Mouse (Mus musculus): ENCODE measurements around the gene Gpr65. TPM values are rescaled to one million over a fixed set of nuclear protein-coding genes. Genes with fewer than 3 reads are reported as not detected.
"Not testable (repeated sequence)": the region's sequence is repeated elsewhere in the genome, so short reads cannot be mapped to it uniquely, and the experiment has no call there.

Gene Gpr65
- 3.1 and 4.4 TPM in 2 replicates for polyA plus RNA-seq (2015; fragmentation: Nextera tagmentation; extraction: Ambion mirVana)

GRCm38 (mm10) chr12:98268441-98269369 is at the start of gene Gpr65:
Gpr65 (plus strand) TSS chr12:98268635.
- Histone ChIP-seq H3K9ac (ENCODE audit: low read length) (no peak within 1 kb of the TSS), H3K4me1 (ENCODE audit: control insufficient read depth, insufficient read depth, low read length) (peaks cover 2% of the 10 kb centered on the region; the same call in 1 of the 2 replicates), H3K36me3 (ENCODE audit: control insufficient read depth, insufficient read depth, low read length) (no peaks in the 10 kb centered on the region), H3K4me3 (replicated peaks; ENCODE audit: low read length) (no peak within 1 kb of the TSS), H3K27me3 (ENCODE audit: control insufficient read depth, insufficient read depth, low read length) (no peaks in the 10 kb centered on the region), H3K27ac (ENCODE audit: low read length) (no peak within 1 kb of the TSS), H3K4me2 (ENCODE audit: low read depth, low read length) (no peak within 1 kb of the TSS), H3K9me3 (replicated peaks; ENCODE audit: control insufficient read depth, low read length) (no peaks in the 10 kb centered on the region)
- WGBS: 84% methylated on average over 13 of the region's 13 CpGs
- ATAC-seq (ENCODE audit: insufficient read depth, low FRiP score): no peak

- H3K9ac ChIP-seq (ENCODE audit: low read length): no peak overlapping the region
- ATAC-seq (ENCODE audit: insufficient read depth, low FRiP score): no peak
- no peaks in the 10 kb centered on the region for H3K36me3 ChIP-seq (ENCODE audit: control insufficient read depth, insufficient read depth, low read length)
- H3K9me3 ChIP-seq (replicated peaks; ENCODE audit: control insufficient read depth, low read length): no peaks in the 10 kb centered on the region
- no peak overlapping the region for H3K4me3 ChIP-seq (replicated peaks; ENCODE audit: low read length)
- H3K27me3 ChIP-seq (ENCODE audit: control insufficient read depth, insufficient read depth, low read length): no peaks in the 10 kb centered on the region
- 81% methylated on average over 5 of the region's 5 CpGs for whole genome bisulfite sequencing
- no peaks in the 10 kb centered on the region for H3K4me1 ChIP-seq (ENCODE audit: control insufficient read depth, insufficient read depth, low read length)
- no peak overlapping the region for H3K4me2 ChIP-seq (ENCODE audit: low read depth, low read length)
- H3K27ac ChIP-seq (ENCODE audit: low read length): no peak overlapping the region
Measured at GRCm38 (mm10) chr12:98223286-98223685, 45.1 kb upstream of the Gpr65 start.

GRCm38 (mm10) chr12:98227037-98227436 is 41.4 kb upstream of the Gpr65 start:
- no peaks in the 10 kb centered on the region for H3K36me3 ChIP-seq (ENCODE audit: control insufficient read depth, insufficient read depth, low read length)
- 87% methylated on average over 2 of the region's 2 CpGs for WGBS

GRCm38 (mm10) chr12:98238478-98238877 is 30.0 kb upstream of the Gpr65 start:
- not testable (repeated sequence) for H3K4me1 ChIP-seq (ENCODE audit: control insufficient read depth, insufficient read depth, low read length); H3K27ac ChIP-seq (ENCODE audit: low read length); H3K4me3 ChIP-seq (replicated peaks; ENCODE audit: low read length); H3K27me3 ChIP-seq (ENCODE audit: control insufficient read depth, insufficient read depth, low read length); ATAC-seq (ENCODE audit: insufficient read depth, low FRiP score); H3K9ac ChIP-seq (ENCODE audit: low read length); H3K9me3 ChIP-seq (replicated peaks; ENCODE audit: control insufficient read depth, low read length); H3K4me2 ChIP-seq (ENCODE audit: low read depth, low read length); H3K36me3 ChIP-seq (ENCODE audit: control insufficient read depth, insufficient read depth, low read length)
- WGBS: 84% methylated on average over 6 of the region's 6 CpGs

More at GRCm38 (mm10) chr12:98227037-98227436, 41.4 kb upstream of the Gpr65 start:
- no peaks in the 10 kb centered on the region for H3K4me1 ChIP-seq (ENCODE audit: control insufficient read depth, insufficient read depth, low read length)
- no peaks in the 10 kb centered on the region for H3K9me3 ChIP-seq (replicated peaks; ENCODE audit: control insufficient read depth, low read length)
- no peaks in the 10 kb centered on the region for H3K27me3 ChIP-seq (ENCODE audit: control insufficient read depth, insufficient read depth, low read length)
- no peak overlapping the region for H3K4me2 ChIP-seq (ENCODE audit: low read depth, low read length)
- no peak overlapping the region for H3K4me3 ChIP-seq (replicated peaks; ENCODE audit: low read length)
- no peak overlapping the region for H3K27ac ChIP-seq (ENCODE audit: low read length)
- H3K9ac ChIP-seq (ENCODE audit: low read length): no peak overlapping the region
- ATAC-seq (ENCODE audit: insufficient read depth, low FRiP score): no peak

GRCm38 (mm10) chr12:98244161-98244560 is 24.3 kb upstream of the Gpr65 start:
- 78% methylated on average over 4 of the region's 4 CpGs for WGBS
- H3K27ac ChIP-seq (ENCODE audit: low read length): no peak overlapping the region
- ATAC-seq (ENCODE audit: insufficient read depth, low FRiP score): no peak
- no peak overlapping the region for H3K4me3 ChIP-seq (replicated peaks; ENCODE audit: low read length)
- H3K36me3 ChIP-seq (ENCODE audit: control insufficient read depth, insufficient read depth, low read length): no peaks in the 10 kb centered on the region
- no peaks in the 10 kb centered on the region for H3K27me3 ChIP-seq (ENCODE audit: control insufficient read depth, insufficient read depth, low read length)
- H3K4me2 ChIP-seq (ENCODE audit: low read depth, low read length): no peak overlapping the region
- H3K9ac ChIP-seq (ENCODE audit: low read length): no peak overlapping the region
- no peaks in the 10 kb centered on the region for H3K4me1 ChIP-seq (ENCODE audit: control insufficient read depth, insufficient read depth, low read length)
- H3K9me3 ChIP-seq (replicated peaks; ENCODE audit: control insufficient read depth, low read length): no peaks in the 10 kb centered on the region

GRCm38 (mm10) chr12:98244865-98245264 is 23.6 kb upstream of the Gpr65 start:
- H3K36me3 ChIP-seq (ENCODE audit: control insufficient read depth, insufficient read depth, low read length): no peaks in the 10 kb centered on the region
- WGBS: 92% methylated on average over 5 of the region's 5 CpGs
- no peak overlapping the region for H3K9ac ChIP-seq (ENCODE audit: low read length)
- no peak overlapping the region for H3K4me2 ChIP-seq (ENCODE audit: low read depth, low read length)
- no peak overlapping the region for H3K4me3 ChIP-seq (replicated peaks; ENCODE audit: low read length)
- no peaks in the 10 kb centered on the region for H3K9me3 ChIP-seq (replicated peaks; ENCODE audit: control insufficient read depth, low read length)
- no peaks in the 10 kb centered on the region for H3K4me1 ChIP-seq (ENCODE audit: control insufficient read depth, insufficient read depth, low read length)
- no peak overlapping the region for H3K27ac ChIP-seq (ENCODE audit: low read length)
- ATAC-seq (ENCODE audit: insufficient read depth, low FRiP score): no peak
- no peaks in the 10 kb centered on the region for H3K27me3 ChIP-seq (ENCODE audit: control insufficient read depth, insufficient read depth, low read length)

- H3K4me3 ChIP-seq (replicated peaks; ENCODE audit: low read length): no peak overlapping the region
- WGBS: 53% methylated on average over 4 of the region's 4 CpGs
- no peak overlapping the region for H3K9ac ChIP-seq (ENCODE audit: low read length)
Measured at GRCm38 (mm10) chr12:98246835-98247234, 21.6 kb upstream of the Gpr65 start.

GRCm38 (mm10) chr12:98249671-98250070 is 18.8 kb upstream of the Gpr65 start:
- ATAC-seq (ENCODE audit: insufficient read depth, low FRiP score): no peak
- WGBS: 74% methylated on average over 3 of the region's 3 CpGs
- no peaks in the 10 kb centered on the region for H3K9me3 ChIP-seq (replicated peaks; ENCODE audit: control insufficient read depth, low read length)
- no peak overlapping the region for H3K9ac ChIP-seq (ENCODE audit: low read length)
- H3K27ac ChIP-seq (ENCODE audit: low read length): no peak overlapping the region
- H3K4me3 ChIP-seq (replicated peaks; ENCODE audit: low read length): no peak overlapping the region
- no peaks in the 10 kb centered on the region for H3K4me1 ChIP-seq (ENCODE audit: control insufficient read depth, insufficient read depth, low read length)
- H3K4me2 ChIP-seq (ENCODE audit: low read depth, low read length): no peak overlapping the region
- no peaks in the 10 kb centered on the region for H3K27me3 ChIP-seq (ENCODE audit: control insufficient read depth, insufficient read depth, low read length)
- no peaks in the 10 kb centered on the region for H3K36me3 ChIP-seq (ENCODE audit: control insufficient read depth, insufficient read depth, low read length)

More at GRCm38 (mm10) chr12:98246835-98247234, 21.6 kb upstream of the Gpr65 start:
- ATAC-seq (ENCODE audit: insufficient read depth, low FRiP score): no peak
- no peaks in the 10 kb centered on the region for H3K36me3 ChIP-seq (ENCODE audit: control insufficient read depth, insufficient read depth, low read length)
- no peak overlapping the region for H3K4me2 ChIP-seq (ENCODE audit: low read depth, low read length)
- H3K4me1 ChIP-seq (ENCODE audit: control insufficient read depth, insufficient read depth, low read length): no peaks in the 10 kb centered on the region
- no peaks in the 10 kb centered on the region for H3K9me3 ChIP-seq (replicated peaks; ENCODE audit: control insufficient read depth, low read length)
- H3K27me3 ChIP-seq (ENCODE audit: control insufficient read depth, insufficient read depth, low read length): no peaks in the 10 kb centered on the region
- H3K27ac ChIP-seq (ENCODE audit: low read length): no peak overlapping the region

- Histone ChIP-seq H3K4me3 (replicated peaks; ENCODE audit: low read length) (no peak overlapping the region), H3K4me1 (ENCODE audit: control insufficient read depth, insufficient read depth, low read length) (no peaks in the 10 kb centered on the region), H3K27ac (ENCODE audit: low read length) (no peak overlapping the region), H3K9ac (ENCODE audit: low read length) (no peak overlapping the region), H3K27me3 (ENCODE audit: control insufficient read depth, insufficient read depth, low read length) (no peaks in the 10 kb centered on the region), H3K9me3 (replicated peaks; ENCODE audit: control insufficient read depth, low read length) (no peaks in the 10 kb centered on the region), H3K36me3 (ENCODE audit: control insufficient read depth, insufficient read depth, low read length) (no peaks in the 10 kb centered on the region), H3K4me2 (ENCODE audit: low read depth, low read length) (no peak overlapping the region)
- 87% methylated on average over 8 of the region's 8 CpGs for WGBS
- ATAC-seq (ENCODE audit: insufficient read depth, low FRiP score): no peak
Measured at GRCm38 (mm10) chr12:98250327-98250726, 18.1 kb upstream of the Gpr65 start.
